Mouse (Mus musculus): ENCODE measurements around the gene Suclg2. TPM values are rescaled to one million over a fixed set of nuclear protein-coding genes. Genes with fewer than 3 reads are reported as not detected.

Suclg2 gene
- polyA plus RNA-seq, 1 experiment from 2014 or later = 42.9 TPM

GRCm38 (mm10) chr6:95685242-95685641 lies 33.4 kb downstream of the Suclg2 start:
- Histone ChIP-seq H3K9me3 (replicated peaks; ENCODE audit: control insufficient read depth, low read length) (no peaks in the 10 kb centered on the region), H3K36me3 (ENCODE audit: control insufficient read depth, insufficient read depth) (no peaks in the 10 kb centered on the region), H3K27ac (ENCODE audit: low read length) (no peak overlapping the region), H3K4me3 (ENCODE audit: low read depth, low read length) (no peak overlapping the region), H3K4me2 (ENCODE audit: low read depth, low read length) (no peak overlapping the region), H3K9ac (ENCODE audit: low read depth, low read length) (no peak overlapping the region), H3K27me3 (ENCODE audit: control insufficient read depth, insufficient read depth, low read depth, low read length) (no peaks in the 10 kb centered on the region), H3K4me1 (ENCODE audit: control insufficient read depth, low read depth, low read length) (no peaks in the 10 kb centered on the region)
- ATAC-seq (ENCODE audit: low read depth) = no peak
- WGBS (ENCODE audit: insufficient replicate concordance) = 49% methylated on average over 4 of the region's 4 CpGs

GRCm38 (mm10) chr6:95679718-95680117 lies 38.9 kb downstream of the Suclg2 start:
- Histone ChIP-seq H3K4me3 (ENCODE audit: low read depth, low read length) (no peak overlapping the region), H3K4me2 (ENCODE audit: low read depth, low read length) (no peak overlapping the region), H3K27ac (ENCODE audit: low read length) (no peak overlapping the region), H3K4me1 (ENCODE audit: control insufficient read depth, low read depth, low read length) (peaks cover 3% of the 10 kb centered on the region), H3K9ac (ENCODE audit: low read depth, low read length) (no peak overlapping the region), H3K36me3 (ENCODE audit: control insufficient read depth, insufficient read depth) (no peaks in the 10 kb centered on the region), H3K9me3 (replicated peaks; ENCODE audit: control insufficient read depth, low read length) (no peaks in the 10 kb centered on the region), H3K27me3 (ENCODE audit: control insufficient read depth, insufficient read depth, low read depth, low read length) (no peaks in the 10 kb centered on the region)
- ATAC-seq (ENCODE audit: low read depth) = no peak
- WGBS (ENCODE audit: insufficient replicate concordance) = 58% methylated on average over 3 of the region's 3 CpGs

- no peak overlapping the region for H3K4me3 ChIP-seq (ENCODE audit: low read depth, low read length)
- peaks cover 3% of the 10 kb centered on the region for H3K4me1 ChIP-seq (ENCODE audit: control insufficient read depth, low read depth, low read length)
- H3K9me3 ChIP-seq (replicated peaks; ENCODE audit: control insufficient read depth, low read length) = no peaks in the 10 kb centered on the region
- no peak overlapping the region for H3K4me2 ChIP-seq (ENCODE audit: low read depth, low read length)
- ATAC-seq (ENCODE audit: low read depth) = no peak
- no peaks in the 10 kb centered on the region for H3K27me3 ChIP-seq (ENCODE audit: control insufficient read depth, insufficient read depth, low read depth, low read length)
- H3K27ac ChIP-seq (ENCODE audit: low read length) = no peak overlapping the region
- no peaks in the 10 kb centered on the region for H3K36me3 ChIP-seq (ENCODE audit: control insufficient read depth, insufficient read depth)
- WGBS (ENCODE audit: insufficient replicate concordance) = 63% methylated on average over 3 of the region's 3 CpGs
- H3K9ac ChIP-seq (ENCODE audit: low read depth, low read length) = no peak overlapping the region
Measured at GRCm38 (mm10) chr6:95679261-95679660, 39.3 kb downstream of the Suclg2 start.

- Histone ChIP-seq H3K9me3 (replicated peaks; ENCODE audit: control insufficient read depth, low read length) (no peaks in the 10 kb centered on the region), H3K9ac (ENCODE audit: low read depth, low read length) (no peak overlapping the region), H3K36me3 (ENCODE audit: control insufficient read depth, insufficient read depth) (no peaks in the 10 kb centered on the region), H3K4me1 (ENCODE audit: control insufficient read depth, low read depth, low read length) (peaks cover 3% of the 10 kb centered on the region), H3K4me3 (ENCODE audit: low read depth, low read length) (no peak overlapping the region), H3K4me2 (ENCODE audit: low read depth, low read length) (no peak overlapping the region), H3K27ac (ENCODE audit: low read length) (no peak overlapping the region), H3K27me3 (ENCODE audit: control insufficient read depth, insufficient read depth, low read depth, low read length) (no peaks in the 10 kb centered on the region)
- no peak for ATAC-seq (ENCODE audit: low read depth)
- 75% methylated on average over 2 of the region's 2 CpGs for WGBS (ENCODE audit: insufficient replicate concordance)
Measured at GRCm38 (mm10) chr6:95676951-95677350, 41.6 kb downstream of the Suclg2 start.

GRCm38 (mm10) chr6:95676439-95676838 lies 42.2 kb downstream of the Suclg2 start:
- Histone ChIP-seq H3K36me3 (ENCODE audit: control insufficient read depth, insufficient read depth) (no peaks in the 10 kb centered on the region), H3K4me2 (ENCODE audit: low read depth, low read length) (no peak overlapping the region), H3K9ac (ENCODE audit: low read depth, low read length) (no peak overlapping the region), H3K4me3 (ENCODE audit: low read depth, low read length) (no peak overlapping the region), H3K4me1 (ENCODE audit: control insufficient read depth, low read depth, low read length) (peaks cover 3% of the 10 kb centered on the region), H3K9me3 (replicated peaks; ENCODE audit: control insufficient read depth, low read length) (no peaks in the 10 kb centered on the region), H3K27me3 (ENCODE audit: control insufficient read depth, insufficient read depth, low read depth, low read length) (no peaks in the 10 kb centered on the region), H3K27ac (ENCODE audit: low read length) (no peak overlapping the region)
- no peak for ATAC-seq (ENCODE audit: low read depth)
- 23% methylated on average over 4 of the region's 4 CpGs for WGBS (ENCODE audit: insufficient replicate concordance)

- ATAC-seq (ENCODE audit: low read depth) = no peak
- Histone ChIP-seq H3K9me3 (replicated peaks; ENCODE audit: control insufficient read depth, low read length) (no peaks in the 10 kb centered on the region), H3K4me3 (ENCODE audit: low read depth, low read length) (no peak overlapping the region), H3K4me2 (ENCODE audit: low read depth, low read length) (no peak overlapping the region), H3K36me3 (ENCODE audit: control insufficient read depth, insufficient read depth) (no peaks in the 10 kb centered on the region; the same call in 1 of the 2 replicates), H3K27ac (ENCODE audit: low read length) (no peak overlapping the region), H3K4me1 (ENCODE audit: control insufficient read depth, low read depth, low read length) (peaks cover 3% of the 10 kb centered on the region), H3K9ac (ENCODE audit: low read depth, low read length) (no peak overlapping the region), H3K27me3 (ENCODE audit: control insufficient read depth, insufficient read depth, low read depth, low read length) (no peaks in the 10 kb centered on the region)
- 52% methylated on average over 6 of the region's 6 CpGs for WGBS (ENCODE audit: insufficient replicate concordance)
Measured at GRCm38 (mm10) chr6:95675059-95675705, 43.4 kb downstream of the Suclg2 start.

- ATAC-seq (ENCODE audit: low read depth) = no peak
Measured at GRCm38 (mm10) chr6:95674651-95675050, 43.9 kb downstream of the Suclg2 start.

GRCm38 (mm10) chr6:95669335-95669729 lies 49.3 kb downstream of the Suclg2 start:
- H3K4me1 ChIP-seq (ENCODE audit: control insufficient read depth, low read depth, low read length) = no peaks in the 10 kb centered on the region
- no peak overlapping the region for H3K9ac ChIP-seq (ENCODE audit: low read depth, low read length)
- H3K9me3 ChIP-seq (replicated peaks; ENCODE audit: control insufficient read depth, low read length) = no peaks in the 10 kb centered on the region
- no peaks in the 10 kb centered on the region; the same call in 1 of the 2 replicates for H3K36me3 ChIP-seq (ENCODE audit: control insufficient read depth, insufficient read depth)
- no peak overlapping the region for H3K27ac ChIP-seq (ENCODE audit: low read length)
- H3K27me3 ChIP-seq (ENCODE audit: control insufficient read depth, insufficient read depth, low read depth, low read length) = no peaks in the 10 kb centered on the region
- H3K4me2 ChIP-seq (ENCODE audit: low read depth, low read length) = no peak overlapping the region
- no peak overlapping the region for H3K4me3 ChIP-seq (ENCODE audit: low read depth, low read length)
- ATAC-seq (ENCODE audit: low read depth) = no peak
- WGBS (ENCODE audit: insufficient replicate concordance) = 56% methylated on average over 3 of the region's 3 CpGs

More at GRCm38 (mm10) chr6:95674651-95675050, 43.9 kb downstream of the Suclg2 start:
- H3K36me3 ChIP-seq (ENCODE audit: control insufficient read depth, insufficient read depth) = no peaks in the 10 kb centered on the region; the same call in 1 of the 2 replicates
- H3K9ac ChIP-seq (ENCODE audit: low read depth, low read length) = no peak overlapping the region
- H3K9me3 ChIP-seq (replicated peaks; ENCODE audit: control insufficient read depth, low read length) = no peaks in the 10 kb centered on the region
- H3K4me3 ChIP-seq (ENCODE audit: low read depth, low read length) = no peak overlapping the region
- H3K4me1 ChIP-seq (ENCODE audit: control insufficient read depth, low read depth, low read length) = peaks cover 3% of the 10 kb centered on the region
- no peak overlapping the region for H3K27ac ChIP-seq (ENCODE audit: low read length)
- H3K27me3 ChIP-seq (ENCODE audit: control insufficient read depth, insufficient read depth, low read depth, low read length) = no peaks in the 10 kb centered on the region
- 47% methylated on average over 1 of the region's 1 CpGs for WGBS (ENCODE audit: insufficient replicate concordance)
- H3K4me2 ChIP-seq (ENCODE audit: low read depth, low read length) = no peak overlapping the region

GRCm38 (mm10) chr6:95668629-95669334 lies 49.8 kb downstream of the Suclg2 start:
- 81% methylated on average over 6 of the region's 6 CpGs for WGBS (ENCODE audit: insufficient replicate concordance)

More at GRCm38 (mm10) chr6:95668629-95669334, 49.8 kb downstream of the Suclg2 start:
- H3K27me3 ChIP-seq (ENCODE audit: control insufficient read depth, insufficient read depth, low read depth, low read length) = no peaks in the 10 kb centered on the region
- H3K9me3 ChIP-seq (replicated peaks; ENCODE audit: control insufficient read depth, low read length) = no peaks in the 10 kb centered on the region
- H3K4me3 ChIP-seq (ENCODE audit: low read depth, low read length) = no peak overlapping the region
- no peak overlapping the region for H3K27ac ChIP-seq (ENCODE audit: low read length)
- no peaks in the 10 kb centered on the region for H3K4me1 ChIP-seq (ENCODE audit: control insufficient read depth, low read depth, low read length)
- ATAC-seq (ENCODE audit: low read depth) = no peak
- H3K4me2 ChIP-seq (ENCODE audit: low read depth, low read length) = no peak overlapping the region
- H3K9ac ChIP-seq (ENCODE audit: low read depth, low read length) = no peak overlapping the region
- H3K36me3 ChIP-seq (ENCODE audit: control insufficient read depth, insufficient read depth) = no peaks in the 10 kb centered on the region; the same call in 1 of the 2 replicates

All from liver, embryonic 16.5 days (tissue).